Mouse (Mus musculus) erythroblast, embryonic 14.5 days (primary cell): Measurements from ENCODE around the gene Olfr372.
"Not testable (repeated sequence)": the region's sequence is repeated elsewhere in the genome, so short reads cannot be mapped to it uniquely, and the experiment has no call there.

Experiments used
- GATA1 ChIP-seq: IDR thresholded peaks from 2 replicates; pipeline ENCODE4 v1.6.1; 2012; ENCODE audit warnings: low read length, inconsistent platforms, mixed read lengths
- TAL1 ChIP-seq: IDR thresholded peaks from 3 replicates; pipeline ENCODE4 v1.6.1; 2012; ENCODE audit warnings: low read length, inconsistent platforms, mixed read lengths

DNA sequence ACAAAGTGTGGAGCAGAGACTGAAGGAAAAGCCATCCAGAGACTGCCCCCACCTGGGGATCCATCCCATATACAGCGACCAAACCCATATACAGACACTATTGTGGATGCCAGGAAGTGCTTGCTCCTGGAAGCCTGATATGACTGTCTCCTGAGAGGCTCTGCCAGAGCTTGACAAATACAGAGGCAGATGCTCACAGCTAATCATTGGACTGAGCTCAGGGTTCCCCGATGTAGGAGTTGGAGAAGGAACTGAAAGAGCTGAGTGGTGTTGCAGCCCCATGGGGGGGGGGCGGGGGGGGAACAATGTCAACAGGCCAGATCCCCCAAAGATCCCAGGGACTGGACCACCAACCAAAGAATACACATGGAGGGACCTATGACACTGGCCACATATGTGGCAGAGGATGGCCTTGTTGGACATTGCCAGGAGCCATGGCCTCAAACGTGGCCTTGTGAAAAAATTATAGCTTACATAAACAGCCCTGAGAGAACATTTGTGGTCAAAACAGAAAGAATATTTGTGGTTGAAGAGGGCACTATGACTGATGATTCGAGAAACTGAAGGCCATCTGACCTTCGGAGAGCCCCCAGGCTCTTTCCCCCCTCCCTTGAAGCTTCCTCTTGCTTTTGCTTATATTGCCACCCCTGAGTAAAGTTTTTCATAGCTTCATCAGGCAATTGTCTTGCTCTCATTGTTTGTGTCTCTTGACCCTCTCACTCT lies 27.4 kb upstream of the Olfr372 start:
- not testable (repeated sequence) for TF ChIP-seq GATA1, TAL1
